Mouse (Mus musculus) naive thymus-derived CD4-positive, alpha-beta T cell, adult 2 months (primary cell): ENCODE data around the gene Fgd2.
A peak's percentile ranks its signal among the peaks of the same experiment; 100 is the strongest.
"Not testable (repeated sequence)": the region's sequence is repeated elsewhere in the genome, so short reads cannot be mapped to it uniquely, and the experiment has no call there.

Experiments
- DNase-seq: peaks from one replicate; pipeline ENCODE4 v3.0.0-alpha.2; 2011; ENCODE audit warnings: low read depth

The Fgd2 gene

GRCm38 (mm10) chr17:29336266-29336990 lies 24.3 kb upstream of the Fgd2 start:
- DNase-seq: no peak

GRCm38 (mm10) chr17:29337979-29338823 lies 22.5 kb upstream of the Fgd2 start:
- no peak for DNase-seq

GRCm38 (mm10) chr17:29339170-29339768 lies 21.4 kb upstream of the Fgd2 start:
- no peak for DNase-seq

GRCm38 (mm10) chr17:29340406-29341261 lies 20.1 kb upstream of the Fgd2 start:
- no peak for DNase-seq

- peak; percentile 71 for DNase-seq
Observed at GRCm38 (mm10) chr17:29341591-29342003, 19.1 kb upstream of the Fgd2 start.

GRCm38 (mm10) chr17:29342010-29342910 lies 18.5 kb upstream of the Fgd2 start:
- no peak for DNase-seq

GRCm38 (mm10) chr17:29343241-29343640 lies 17.5 kb upstream of the Fgd2 start:
- DNase-seq: no peak

- DNase-seq: no peak
Observed at GRCm38 (mm10) chr17:29345272-29345671, 15.4 kb upstream of the Fgd2 start.

- no peak for DNase-seq
Observed at GRCm38 (mm10) chr17:29346496-29347125, 14.1 kb upstream of the Fgd2 start.

- no peak for DNase-seq
Observed at GRCm38 (mm10) chr17:29347126-29347644, 13.5 kb upstream of the Fgd2 start.

GRCm38 (mm10) chr17:29347645-29348256 lies 13.0 kb upstream of the Fgd2 start, which contains the start of gene Mtch1:
Gene Mtch1 (minus strand): TSS chr17:29347934.
- DNase-seq: peak; percentile 95

- no peak for DNase-seq
Observed at GRCm38 (mm10) chr17:29348996-29349395, 11.7 kb upstream of the Fgd2 start.

GRCm38 (mm10) chr17:29351056-29351455 lies 9.7 kb upstream of the Fgd2 start:
- not testable (repeated sequence) for DNase-seq

- no peak for DNase-seq
Observed at GRCm38 (mm10) chr17:29355461-29355840, 5.3 kb upstream of the Fgd2 start.

GRCm38 (mm10) chr17:29355841-29356478 lies 4.8 kb upstream of the Fgd2 start:
- no peak for DNase-seq

- DNase-seq: no peak
Observed at GRCm38 (mm10) chr17:29356479-29356856, 4.2 kb upstream of the Fgd2 start.

GRCm38 (mm10) chr17:29356882-29357281 lies 3.8 kb upstream of the Fgd2 start:
- no peak for DNase-seq

GRCm38 (mm10) chr17:29358928-29359327 lies 1.8 kb upstream of the Fgd2 start:
- no peak for DNase-seq
